Mouse (Mus musculus) layer of hippocampus, postnatal 25 days (tissue): ENCODE measurements around the gene Snorc. TPM values are rescaled to one million over a fixed set of nuclear protein-coding genes. Genes with fewer than 3 reads are reported as not detected.
A peak's percentile ranks its signal among the peaks of the same experiment; 100 is the strongest.

ENCODE experiments used
- DNase-seq, 2 experiments: peaks; one replicate each; pipeline ENCODE4 v3.0.0; 2022; ENCODE audit warnings: mixed read lengths in 2 of 2, low spot score in 1 of 2; ENCODE audit errors: extremely low spot score in 1 of 2
- total RNA-seq, 2 experiments: library from RNA; stranded (reverse); gene quantifications; 2 replicates each; pipeline ENCODE4 v1.2.3; 2021

Gene Snorc
- total RNA-seq, 2 experiments from 2014 or later: not detected

DNA sequence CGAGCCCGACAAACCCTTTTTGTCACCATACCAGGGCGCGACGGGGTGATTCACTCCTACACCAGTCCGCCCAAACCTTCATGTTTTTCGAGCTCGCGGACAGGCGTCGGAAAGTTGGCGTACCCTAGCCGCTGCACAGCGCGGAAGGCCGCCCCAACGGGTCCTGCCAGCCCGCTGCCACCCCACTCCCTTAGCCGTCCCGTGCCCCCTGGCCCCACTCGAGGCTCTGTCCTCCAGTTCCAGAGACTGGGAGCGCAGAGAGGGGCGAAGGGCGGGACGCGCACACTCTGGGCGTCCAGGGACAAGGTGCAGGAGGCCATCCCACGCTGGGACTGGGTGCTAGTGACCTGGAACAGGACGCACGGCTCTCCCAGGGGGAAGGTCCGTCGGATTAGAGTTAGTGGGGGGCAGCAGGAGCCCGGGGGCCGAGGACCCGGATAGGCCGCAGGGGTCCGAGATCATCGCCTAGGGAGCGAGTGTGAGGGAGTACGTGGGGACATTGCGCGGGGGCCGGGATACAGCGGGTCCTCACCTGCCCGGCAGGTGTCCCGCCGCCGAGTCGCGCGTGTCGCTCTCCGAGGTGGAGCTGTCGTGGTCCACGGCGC, 39.6 kb downstream of the Snorc start, which contains the start of gene Neu2:
TSS of gene Neu2 (plus strand) at position 329 of the 605 bp plus-strand sequence.
- no peak for DNase-seq

DNA sequence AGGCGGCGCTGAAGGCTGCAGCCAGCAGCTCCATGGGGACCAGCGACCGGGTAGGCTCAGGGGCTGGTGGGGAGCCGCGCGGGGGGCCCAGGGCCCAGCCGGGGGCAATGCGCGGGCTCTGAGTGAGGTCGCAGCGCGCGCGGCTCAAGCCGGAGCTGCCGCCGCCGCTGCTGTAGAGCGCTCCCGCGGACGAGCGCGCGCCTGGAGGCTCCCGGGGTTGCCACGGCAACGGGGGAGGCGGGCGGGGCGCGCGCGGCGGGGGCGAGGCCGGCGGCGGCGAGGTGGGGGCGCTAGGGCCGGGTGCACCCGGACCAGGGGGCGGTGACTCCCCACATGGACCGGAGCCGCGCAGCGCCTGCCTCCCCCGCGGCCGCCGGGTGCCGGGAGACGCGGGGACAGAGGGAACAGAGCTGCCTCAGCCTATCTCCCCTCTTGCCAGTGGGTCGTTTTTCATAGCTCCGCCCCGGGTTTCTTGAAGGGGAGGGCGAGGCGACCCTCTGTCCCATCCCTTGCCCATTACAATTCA, 40.2 kb downstream of the Snorc start:
- peak; percentile 65 to 70 for DNase-seq

DNA sequence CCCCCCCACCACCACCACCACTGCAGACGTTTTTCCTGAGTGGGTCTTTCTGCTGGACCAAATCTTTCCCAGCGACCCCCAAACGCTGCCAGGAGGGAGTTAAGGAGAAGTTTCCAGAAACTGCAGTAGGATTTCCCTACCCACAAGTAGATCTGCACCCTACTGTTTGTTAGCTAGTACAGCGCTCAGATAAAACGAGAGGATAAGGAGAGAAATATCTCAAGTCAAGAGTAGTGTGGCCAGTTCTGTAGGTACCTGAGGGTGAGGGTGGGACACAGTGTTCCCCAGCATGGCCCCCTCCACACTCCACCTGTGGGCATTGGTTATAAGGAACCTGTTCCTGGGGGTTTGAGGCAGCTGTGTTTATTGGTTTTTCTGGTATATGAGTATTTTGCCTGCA, 40.8 kb downstream of the Snorc start:
- DNase-seq: no peak

DNA sequence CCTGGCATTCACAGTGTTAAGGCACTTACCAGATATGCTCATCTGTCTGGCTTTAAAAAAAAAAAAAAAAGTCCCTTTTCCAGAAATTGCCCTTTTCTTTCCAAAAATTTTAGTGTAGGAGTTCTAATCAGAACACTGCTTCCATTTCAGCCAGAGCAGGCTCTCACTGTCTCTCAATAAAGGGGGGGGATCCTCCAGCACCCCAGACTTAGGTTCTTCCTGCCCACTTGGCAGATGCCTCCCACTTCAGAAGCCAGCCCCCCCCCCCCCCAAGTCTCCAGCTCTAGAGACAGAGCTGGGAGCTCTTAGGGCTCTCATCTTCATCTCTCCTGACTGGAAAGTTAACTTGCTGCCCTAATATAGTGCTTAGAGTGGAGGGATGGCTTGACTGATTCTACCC, 50.4 kb downstream of the Snorc start:
- no peak for DNase-seq

DNA sequence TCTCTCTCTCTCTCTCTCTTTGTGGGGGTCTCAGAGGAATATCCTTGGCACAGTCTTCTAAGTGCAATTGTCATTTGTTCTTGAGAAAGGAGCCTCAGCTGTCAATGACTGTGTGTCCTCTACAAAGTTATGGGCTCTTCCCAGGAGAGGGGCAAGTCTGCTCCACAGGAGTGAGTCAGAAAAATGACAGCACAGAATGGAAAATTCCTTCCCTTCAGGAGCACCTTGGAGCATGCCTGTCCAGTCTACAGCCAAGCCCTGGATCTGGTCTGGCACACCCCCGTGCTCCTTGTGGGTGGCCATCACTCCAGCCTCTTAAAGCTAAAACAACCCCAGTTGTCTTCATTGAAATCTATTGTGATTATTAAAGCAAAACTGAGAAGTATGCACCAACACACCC, 51.5 kb downstream of the Snorc start:
- DNase-seq: no peak

DNA sequence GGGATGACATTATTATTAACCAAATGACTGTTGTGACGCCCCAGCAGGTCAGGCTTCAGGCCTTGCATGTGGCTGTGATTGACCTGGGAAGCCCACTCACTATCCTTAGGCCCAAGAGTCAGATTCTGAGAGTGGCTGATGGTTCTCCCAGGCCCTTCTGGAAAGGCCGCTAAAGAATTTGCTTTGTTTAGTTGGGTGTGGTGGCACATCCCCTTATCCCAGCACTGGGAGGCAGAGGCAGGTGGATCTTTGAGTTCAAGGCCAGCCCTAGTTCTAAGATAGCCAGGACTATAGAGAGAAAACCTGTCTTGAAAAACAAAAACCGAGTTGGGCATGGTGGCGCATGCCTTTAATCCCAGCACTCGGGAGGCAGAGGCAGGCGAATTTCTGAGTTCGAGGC, 55.0 kb downstream of the Snorc start:
- no peak for DNase-seq

Other genes starting within 250 kb of the Snorc start
- gene Efhd1, start 205.9 kb upstream of the Snorc start, total RNA-seq: 10 to 100 TPM; 16.3 to 17.2 TPM
- 100 to 1,000 TPM in 1 of 2 experiments, 10 to 100 TPM in 1; 96.8 to 112 TPM for gene Gigyf2, start 143.3 kb upstream of the Snorc start, total RNA-seq
- 1 to 10 TPM; 1.3 to 1.4 TPM for gene Kcnj13, start 75.5 kb upstream of the Snorc start, total RNA-seq
- under 1 TPM; 0.71 to 0.80 TPM for gene Neu2, start 39.6 kb downstream of the Snorc start, total RNA-seq
- 100 to 1,000 TPM in 1 of 2 experiments, 10 to 100 TPM in 1; 99.8 to 100 TPM for gene Ngef, start 103.6 kb downstream of the Snorc start, total RNA-seq
- gene Inpp5d, start 150.0 kb downstream of the Snorc start, total RNA-seq: 10 to 100 TPM; 13.4 to 13.8 TPM